Mouse (Mus musculus): Measurements from ENCODE around the gene Zfp938. TPM values are rescaled to one million over a fixed set of nuclear protein-coding genes. Genes with fewer than 3 reads are reported as not detected.
A peak's percentile ranks its signal among the peaks of the same experiment; 100 is the strongest.

Gene Zfp938
- polyA plus RNA-seq (2015; fragmentation: Nextera tagmentation; extraction: Ambion mirVana), result 9.4 and 9.7 TPM in 2 replicates

- 0 out of 2 replicates have a peak, but pooled peaks cover 4% of the 10 kb centered on the region for H3K36me3 ChIP-seq (ENCODE audit: control insufficient read depth, insufficient read depth)
- no peak for TF ChIP-seq CTCF (IDR thresholded peaks at IDR 0.05; ENCODE audit: low read depth)
- no peaks in the 10 kb centered on the region for H3K27me3 ChIP-seq (replicated peaks; ENCODE audit: control insufficient read depth, insufficient read depth, low read length)
- H3K9me3 ChIP-seq (ENCODE audit: control insufficient read depth), result no peaks in the 10 kb centered on the region
- peak within 1 kb of the TSS; percentile 59 for H3K9ac ChIP-seq (ENCODE audit: low read depth, low read length)
- WGBS, result 1% methylated on average over 27 of the region's 27 CpGs
- peak within 1 kb of the TSS; percentile 76 for H3K4me2 ChIP-seq (replicated peaks; ENCODE audit: low read depth)
- H3K27ac ChIP-seq (ENCODE audit: low read depth, low read length), result peak within 1 kb of the TSS; percentile 73
- H3K4me3 ChIP-seq (ENCODE audit: low read depth, low read length), result peak within 1 kb of the TSS; percentile 65
- H3K4me1 ChIP-seq (replicated peaks; ENCODE audit: control insufficient read depth, insufficient read depth, low read length), result no peaks in the 10 kb centered on the region; the same call in 1 of the 2 replicates
- ATAC-seq, result peak; percentile 99
Measured at GRCm38 (mm10) chr10:82240742-82241400, at the start of gene Zfp938. Zfp938 (minus strand) TSS chr10:82241280.

DNA sequence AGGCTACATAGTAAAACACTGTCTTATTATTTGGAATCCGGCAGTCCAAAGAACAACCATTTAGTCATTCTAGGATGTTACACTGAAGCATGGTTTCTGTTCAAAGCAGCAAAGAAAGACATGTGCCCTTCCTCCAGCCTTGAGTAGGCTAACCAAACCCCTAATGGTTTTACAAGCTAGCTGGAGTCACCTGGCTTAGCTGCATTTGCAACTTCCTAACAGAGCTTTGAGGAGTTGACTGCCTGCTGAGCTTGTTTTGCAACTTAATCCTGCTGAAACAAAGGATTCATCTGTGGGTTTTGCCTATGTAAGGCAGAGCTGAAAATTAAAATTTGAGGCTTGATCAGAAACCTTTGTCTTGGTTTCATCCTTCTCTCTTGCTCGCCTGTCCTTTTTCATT lies 16.3 kb upstream of the Zfp938 start:
- TF ChIP-seq CTCF (IDR thresholded peaks at IDR 0.05; ENCODE audit: low read depth), result no peak
- Histone ChIP-seq H3K27ac (ENCODE audit: low read depth, low read length) (no peak overlapping the region), H3K9ac (ENCODE audit: low read depth, low read length) (no peak overlapping the region), H3K4me2 (replicated peaks; ENCODE audit: low read depth) (no peak overlapping the region), H3K27me3 (replicated peaks; ENCODE audit: control insufficient read depth, insufficient read depth, low read length) (no peaks in the 10 kb centered on the region), H3K4me3 (ENCODE audit: low read depth, low read length) (no peak overlapping the region), H3K4me1 (replicated peaks; ENCODE audit: control insufficient read depth, insufficient read depth, low read length) (no peaks in the 10 kb centered on the region), H3K9me3 (ENCODE audit: control insufficient read depth) (no peaks in the 10 kb centered on the region), H3K36me3 (ENCODE audit: control insufficient read depth, insufficient read depth) (no peaks in the 10 kb centered on the region)
- ATAC-seq, result no peak
- 85% methylated on average over 2 of the region's 2 CpGs for WGBS

DNA sequence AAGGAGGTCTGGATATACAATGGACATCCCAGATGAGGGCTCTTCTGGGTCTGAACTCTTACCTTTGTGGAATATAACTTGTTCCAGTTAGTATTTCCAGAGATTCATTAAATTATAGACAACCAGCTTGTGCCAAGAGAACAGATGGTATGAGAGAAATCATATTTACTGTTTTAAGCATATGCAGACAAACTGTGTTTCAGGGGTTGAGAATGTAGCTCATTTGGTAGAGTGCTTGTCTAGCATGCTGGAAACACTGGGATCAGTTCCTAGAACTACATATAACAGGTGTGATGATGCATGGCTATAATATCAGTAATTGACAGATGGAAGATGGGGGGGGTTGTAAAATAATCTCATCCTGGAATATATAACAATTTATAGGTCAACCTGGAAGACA lies 3.9 kb upstream of the Zfp938 start:
- TF ChIP-seq CTCF (IDR thresholded peaks at IDR 0.05; ENCODE audit: low read depth), result no peak
- H3K27me3 ChIP-seq (replicated peaks; ENCODE audit: control insufficient read depth, insufficient read depth, low read length), result no peaks in the 10 kb centered on the region
- ATAC-seq, result no peak

DNA sequence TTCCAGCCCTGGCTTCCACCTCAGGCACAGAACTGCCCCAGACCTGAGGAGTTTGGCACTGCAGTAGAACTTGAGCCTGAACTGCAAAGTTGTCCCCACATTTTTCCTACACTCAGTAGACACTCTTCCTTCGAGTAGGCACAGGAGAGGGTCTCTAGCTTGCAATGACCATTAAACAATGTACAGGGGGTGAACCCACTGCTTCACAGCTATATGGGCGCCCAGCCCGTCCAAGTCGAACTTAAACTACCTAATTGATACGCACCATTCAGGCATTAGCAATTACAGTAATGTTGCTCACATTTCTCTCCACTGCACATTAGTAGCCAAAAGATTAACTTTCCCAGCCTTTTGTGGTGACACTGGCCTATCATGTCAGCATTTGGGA lies 315 bp upstream of the Zfp938 start:
- H3K4me1 ChIP-seq (replicated peaks; ENCODE audit: control insufficient read depth, insufficient read depth, low read length), result no peaks in the 10 kb centered on the region; the same call in 1 of the 2 replicates
- no peaks in the 10 kb centered on the region for H3K27me3 ChIP-seq (replicated peaks; ENCODE audit: control insufficient read depth, insufficient read depth, low read length)
- 0 out of 2 replicates have a peak, but pooled peaks cover 3% of the 10 kb centered on the region for H3K36me3 ChIP-seq (ENCODE audit: control insufficient read depth, insufficient read depth)
- H3K9me3 ChIP-seq (ENCODE audit: control insufficient read depth), result no peaks in the 10 kb centered on the region
- peak overlapping the region; percentile 76 for H3K4me2 ChIP-seq (replicated peaks; ENCODE audit: low read depth)
- no peak for TF ChIP-seq CTCF (IDR thresholded peaks at IDR 0.05; ENCODE audit: low read depth)
- peak overlapping the region; percentile 59; the same call in 1 of the 2 replicates for H3K9ac ChIP-seq (ENCODE audit: low read depth, low read length)
- peak overlapping the region; percentile 65 for H3K4me3 ChIP-seq (ENCODE audit: low read depth, low read length)
- 62% methylated on average over 5 of the region's 5 CpGs for WGBS
- no peak for ATAC-seq
- H3K27ac ChIP-seq (ENCODE audit: low read depth, low read length), result peak overlapping the region; percentile 73; the same call in 1 of the 2 replicates

More for the DNA sequence above, 3.9 kb upstream of the Zfp938 start:
- Histone ChIP-seq H3K36me3 (ENCODE audit: control insufficient read depth, insufficient read depth) (no peaks in the 10 kb centered on the region), H3K9ac (ENCODE audit: low read depth, low read length) (no peak overlapping the region), H3K27ac (ENCODE audit: low read depth, low read length) (no peak overlapping the region), H3K9me3 (ENCODE audit: control insufficient read depth) (no peaks in the 10 kb centered on the region), H3K4me2 (replicated peaks; ENCODE audit: low read depth) (no peak overlapping the region), H3K4me1 (replicated peaks; ENCODE audit: control insufficient read depth, insufficient read depth, low read length) (no peaks in the 10 kb centered on the region; the same call in 1 of the 2 replicates), H3K4me3 (ENCODE audit: low read depth, low read length) (no peak overlapping the region)

- no peak for TF ChIP-seq CTCF (IDR thresholded peaks at IDR 0.05; ENCODE audit: low read depth)
- 3% methylated on average over 47 of the region's 47 CpGs for WGBS
- Histone ChIP-seq H3K9me3 (ENCODE audit: control insufficient read depth) (no peaks in the 10 kb centered on the region), H3K27ac (ENCODE audit: low read depth, low read length) (peak overlapping the region; percentile 95), H3K36me3 (ENCODE audit: control insufficient read depth, insufficient read depth) (no peaks in the 10 kb centered on the region), H3K4me3 (ENCODE audit: low read depth, low read length) (peak overlapping the region; percentile 75), H3K9ac (ENCODE audit: low read depth, low read length) (peak overlapping the region; percentile 71), H3K4me2 (replicated peaks; ENCODE audit: low read depth) (peak overlapping the region; percentile 92), H3K27me3 (replicated peaks; ENCODE audit: control insufficient read depth, insufficient read depth, low read length) (no peaks in the 10 kb centered on the region), H3K4me1 (replicated peaks; ENCODE audit: control insufficient read depth, insufficient read depth, low read length) (no peaks in the 10 kb centered on the region)
- ATAC-seq, result peak; percentile 98
Measured at GRCm38 (mm10) chr10:82178257-82179064, 62.6 kb downstream of the Zfp938 start.

Other genes starting within 250 kb of the Zfp938 start
- gene Zfp873, start 193.2 kb downstream of the Zfp938 start, polyA plus RNA-seq (2015; fragmentation: Nextera tagmentation; extraction: Ambion mirVana), result 4.8 TPM in 2 replicates
- gene BC024063, start 157.9 kb downstream of the Zfp938 start, polyA plus RNA-seq (2015; fragmentation: Nextera tagmentation; extraction: Ambion mirVana), result 0.92 and 1.4 TPM in 2 replicates
- 3.0 TPM in 2 replicates for gene AU041133, start 113.3 kb downstream of the Zfp938 start, polyA plus RNA-seq (2015; fragmentation: Nextera tagmentation; extraction: Ambion mirVana)
- gene 4932415D10Rik, start 75.3 kb upstream of the Zfp938 start, polyA plus RNA-seq (2015; fragmentation: Nextera tagmentation; extraction: Ambion mirVana), result not detected in 2 replicates
- gene Gm4924, start 113.0 kb upstream of the Zfp938 start, polyA plus RNA-seq (2015; fragmentation: Nextera tagmentation; extraction: Ambion mirVana), result 3.8 and 4.3 TPM in 2 replicates

All from intestine, postnatal 0 days (tissue).